Mouse (Mus musculus) urinary bladder, postnatal 10 days (tissue): Measurements from ENCODE around the gene Ovca2.

Source experiments
- DNase-seq: peaks from one replicate; pipeline ENCODE4 v3.0.0; 2022; ENCODE audit warnings: low spot score

Ovca2 gene

DNA sequence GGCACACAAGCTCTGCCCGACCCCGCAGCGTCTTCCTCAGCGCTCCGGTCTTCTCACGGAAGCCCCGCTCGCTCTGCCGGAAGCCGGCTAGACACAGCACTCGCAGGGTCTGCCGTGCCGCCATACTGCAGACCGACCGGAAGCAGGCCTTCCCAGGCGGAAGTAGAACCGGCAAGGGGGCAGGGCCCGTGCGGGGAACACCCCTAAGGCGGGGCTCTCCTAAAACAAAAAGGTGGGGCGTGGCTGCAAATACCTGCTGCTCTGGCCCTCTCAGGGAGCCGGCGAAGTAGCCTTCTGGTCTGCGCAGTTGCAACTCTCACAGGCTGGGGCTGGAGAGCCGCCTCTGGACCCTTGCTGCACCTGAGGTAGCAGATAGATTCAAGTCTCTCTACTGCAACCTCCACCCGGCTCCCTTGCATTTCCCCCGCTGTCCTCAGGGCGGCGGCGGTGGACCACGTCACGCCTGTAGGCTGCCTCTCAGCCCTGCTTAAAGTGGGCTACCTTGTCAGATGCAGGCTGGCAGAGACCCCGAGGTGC lies at the start of gene Ovca2:
TSS of gene Ovca2 (minus strand) at position 164 of the 537 bp plus-strand sequence.
- peak; percentile 56 for DNase-seq

DNA sequence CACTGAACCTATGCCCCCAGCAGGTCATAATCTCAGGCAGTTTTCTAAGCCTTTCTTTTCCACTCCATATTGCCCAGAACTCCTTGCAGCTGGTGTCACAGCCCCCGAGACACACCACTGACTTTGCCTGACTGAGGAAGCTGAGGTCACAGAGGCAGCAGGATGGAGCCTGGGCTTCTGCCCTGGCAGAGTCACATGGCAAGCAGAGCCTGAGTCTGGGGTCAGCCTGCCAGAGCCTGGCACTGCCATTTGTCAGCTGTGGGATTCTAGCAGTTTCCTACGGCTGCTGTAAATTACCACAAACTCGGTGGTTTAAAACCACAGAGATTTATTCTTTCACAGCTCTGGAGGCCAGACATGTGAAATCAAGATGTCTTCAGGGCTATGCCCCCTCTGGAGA lies 49.0 kb upstream of the Ovca2 start:
- DNase-seq: no peak

DNA sequence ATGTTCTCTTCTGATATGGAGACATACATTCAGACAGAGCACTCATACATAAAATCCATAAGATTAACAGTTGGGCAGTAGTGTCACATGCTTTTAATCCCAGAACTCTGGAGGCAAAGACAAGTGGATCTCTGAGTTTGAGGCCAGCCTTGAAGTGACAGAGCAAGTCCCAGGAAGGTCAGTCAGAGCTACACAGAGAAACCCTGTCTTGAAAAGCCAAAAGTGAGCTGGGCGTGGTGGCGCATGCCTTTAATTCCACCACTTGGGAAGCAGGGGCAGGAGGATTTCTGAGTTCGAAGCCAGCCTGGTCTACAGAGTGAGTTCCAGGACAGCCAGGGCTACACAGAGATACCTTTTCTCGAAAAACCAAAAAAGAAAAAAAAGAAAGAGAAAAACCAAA lies 46.2 kb upstream of the Ovca2 start:
- no peak for DNase-seq

DNA sequence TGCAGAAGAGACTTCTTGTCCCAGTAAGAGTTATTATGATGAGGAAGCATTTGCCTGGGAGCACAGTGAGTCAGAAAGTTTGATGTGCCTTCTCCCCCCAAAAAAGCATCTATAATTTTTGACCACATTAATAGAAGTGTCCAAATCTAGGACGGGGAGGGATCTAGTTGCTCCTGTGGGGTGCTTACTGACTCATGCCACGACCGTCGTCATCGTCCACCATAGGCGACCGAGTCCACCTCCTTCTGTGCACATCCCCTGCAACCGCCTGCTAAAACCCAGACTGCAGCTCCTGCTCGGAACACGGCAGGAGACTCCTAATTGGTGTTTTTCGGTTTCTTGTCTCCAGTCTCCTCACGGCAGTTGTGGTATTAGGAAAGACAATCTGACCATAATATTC lies 45.4 kb upstream of the Ovca2 start:
- no peak for DNase-seq

- no peak for DNase-seq
Observed at GRCm38 (mm10) chr11:75220517-75221145, 42.0 kb upstream of the Ovca2 start.

GRCm38 (mm10) chr11:75220115-75220514 lies 41.5 kb upstream of the Ovca2 start:
- no peak for DNase-seq

- no peak for DNase-seq
Observed at GRCm38 (mm10) chr11:75214081-75214950, 35.7 kb upstream of the Ovca2 start.

GRCm38 (mm10) chr11:75213372-75214080 lies 34.9 kb upstream of the Ovca2 start:
- no peak for DNase-seq

DNA sequence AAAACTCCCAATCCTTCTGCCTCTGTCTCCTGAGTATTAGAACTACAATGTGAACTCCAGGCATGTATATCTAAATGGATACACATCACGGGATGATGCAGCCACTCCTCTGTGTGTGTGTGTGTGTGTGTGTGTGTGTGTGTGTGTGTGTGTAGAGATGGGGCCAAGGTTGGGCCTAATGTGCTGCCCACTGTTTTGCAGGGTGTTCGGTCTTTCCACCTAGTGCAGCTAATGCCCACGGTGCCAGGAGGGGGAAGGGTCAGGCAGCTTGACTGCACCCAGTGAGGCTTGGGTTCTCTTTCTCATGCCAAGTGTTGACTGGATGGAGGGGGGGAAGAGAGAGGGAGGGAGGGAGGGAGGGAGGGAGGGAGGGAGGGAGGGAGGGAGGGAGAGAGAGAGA lies 34.2 kb upstream of the Ovca2 start:
- DNase-seq: no peak

DNA sequence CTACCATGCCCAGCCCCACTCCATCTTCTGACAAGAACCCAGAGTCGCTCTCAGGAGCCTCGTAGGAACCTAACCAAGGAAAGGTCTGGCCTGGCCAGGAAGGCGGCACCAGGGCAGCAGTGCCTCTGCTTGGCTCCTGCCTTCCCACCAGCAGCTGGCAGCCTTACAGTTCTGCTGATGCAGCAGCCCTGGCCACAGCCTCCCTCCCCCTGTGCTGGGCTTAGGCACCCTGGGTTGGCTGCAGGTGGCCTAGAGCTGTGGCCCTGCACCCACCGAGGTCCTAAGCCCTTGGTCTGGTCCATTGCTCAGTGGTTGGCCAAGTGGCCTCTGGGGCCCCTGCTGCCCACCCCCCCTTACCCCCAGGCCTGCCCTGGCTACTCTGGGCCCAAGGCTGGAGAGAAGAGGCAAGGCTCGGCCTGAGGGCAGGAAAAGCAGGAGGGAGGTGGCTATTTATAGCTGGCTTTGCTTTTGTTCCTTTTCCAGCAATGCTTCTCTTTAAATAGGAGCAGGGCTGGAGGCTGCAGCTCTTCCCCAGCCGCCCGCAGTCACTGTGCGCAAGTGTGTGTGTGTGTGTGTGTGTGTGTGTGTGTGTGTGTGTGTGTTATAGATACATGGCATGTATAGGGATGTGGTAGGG lies 33.5 kb upstream of the Ovca2 start:
- DNase-seq: no peak

GRCm38 (mm10) chr11:75210755-75211154 lies 32.1 kb upstream of the Ovca2 start:
- DNase-seq: no peak

- no peak for DNase-seq
Observed at GRCm38 (mm10) chr11:75210093-75210492, 31.5 kb upstream of the Ovca2 start.

- DNase-seq: no peak
Observed at GRCm38 (mm10) chr11:75209363-75209762, 30.7 kb upstream of the Ovca2 start.

DNA sequence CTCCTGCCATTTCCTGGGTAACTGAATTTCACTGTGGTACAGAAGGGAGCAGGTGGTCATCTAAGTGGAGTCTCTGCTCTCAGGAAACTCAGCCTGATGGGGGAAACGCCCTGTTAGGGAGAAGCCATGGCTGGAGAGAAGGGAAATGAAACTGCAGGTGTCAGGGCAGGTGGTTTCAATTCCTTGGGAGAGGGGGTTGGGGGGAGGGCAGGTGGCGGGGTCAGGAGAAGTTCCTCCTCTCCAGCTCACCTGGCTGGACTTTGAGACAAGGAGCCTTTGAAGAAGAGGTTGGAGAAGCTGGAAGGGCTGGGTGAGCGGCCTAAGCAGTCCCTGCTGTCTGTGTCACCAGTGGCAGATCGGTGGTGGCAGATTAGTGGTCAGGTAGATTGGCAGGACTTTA lies 27.7 kb upstream of the Ovca2 start:
- DNase-seq: no peak

- DNase-seq: no peak
Observed at GRCm38 (mm10) chr11:75204472-75204871, 25.8 kb upstream of the Ovca2 start.

DNA sequence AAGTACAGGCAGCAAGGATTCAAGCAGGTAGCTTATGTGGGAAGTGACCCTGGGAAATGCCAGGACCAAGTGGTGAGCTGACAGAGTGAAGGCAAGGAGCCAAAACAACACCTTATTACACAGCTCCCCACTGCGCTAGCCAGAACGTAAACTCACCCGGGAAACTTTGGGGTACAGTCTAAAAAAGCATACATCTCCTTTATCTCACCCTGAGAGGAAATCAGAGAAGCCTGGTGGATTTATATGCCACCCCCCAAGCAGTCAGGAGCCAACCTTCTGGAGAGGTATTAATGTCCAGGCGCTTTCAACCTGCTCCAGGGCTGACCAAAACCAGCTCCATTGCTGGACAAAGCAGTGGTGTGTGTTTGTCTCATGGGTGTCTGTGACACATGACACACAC lies 25.3 kb upstream of the Ovca2 start:
- DNase-seq: no peak

- DNase-seq: no peak
Observed at GRCm38 (mm10) chr11:75201721-75202120, 23.1 kb upstream of the Ovca2 start.

DNA sequence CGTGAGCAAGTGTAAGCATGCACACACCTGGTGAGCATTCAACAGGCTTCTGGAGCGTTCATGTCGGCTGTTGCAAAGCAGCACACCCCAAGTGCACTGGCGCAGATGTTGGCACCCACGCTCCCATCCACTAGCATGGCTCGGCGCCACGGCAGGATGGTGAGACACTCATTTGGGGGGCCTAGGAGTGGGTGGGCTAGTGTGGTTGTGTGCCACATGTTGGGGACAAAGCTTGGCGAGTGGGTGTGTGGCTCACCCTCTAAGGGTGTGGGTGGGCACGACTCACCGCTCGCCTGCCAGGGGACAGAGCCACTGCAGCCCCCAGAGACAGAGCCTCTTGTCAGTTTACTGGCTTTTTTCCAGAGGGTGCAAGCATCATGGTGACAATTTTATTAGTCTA lies 22.3 kb upstream of the Ovca2 start:
- DNase-seq: no peak

GRCm38 (mm10) chr11:75199951-75200350 lies 21.3 kb upstream of the Ovca2 start:
- no peak for DNase-seq

- no peak for DNase-seq
Observed at GRCm38 (mm10) chr11:75198792-75199191, 20.2 kb upstream of the Ovca2 start.

DNA sequence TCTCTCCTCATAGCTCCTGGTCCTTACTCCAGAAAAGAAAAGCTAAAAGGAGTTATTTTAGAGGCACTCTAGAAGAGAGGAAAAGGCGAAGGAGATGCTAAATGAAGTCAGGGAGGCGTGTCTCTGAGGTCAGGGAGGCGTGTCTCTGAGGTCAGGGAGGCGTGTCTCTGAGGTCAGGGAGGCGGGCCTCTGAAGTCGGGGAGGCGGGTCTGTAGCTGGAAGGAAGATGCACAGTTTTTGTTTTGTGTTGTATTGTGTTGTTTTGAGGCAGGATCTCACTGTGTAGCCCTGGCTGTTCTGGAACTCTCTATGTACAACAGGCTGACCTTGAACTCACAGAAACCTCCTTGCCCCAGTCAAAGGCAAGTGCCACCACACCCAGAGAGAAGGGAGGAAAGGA lies 19.3 kb upstream of the Ovca2 start:
- no peak for DNase-seq

DNA sequence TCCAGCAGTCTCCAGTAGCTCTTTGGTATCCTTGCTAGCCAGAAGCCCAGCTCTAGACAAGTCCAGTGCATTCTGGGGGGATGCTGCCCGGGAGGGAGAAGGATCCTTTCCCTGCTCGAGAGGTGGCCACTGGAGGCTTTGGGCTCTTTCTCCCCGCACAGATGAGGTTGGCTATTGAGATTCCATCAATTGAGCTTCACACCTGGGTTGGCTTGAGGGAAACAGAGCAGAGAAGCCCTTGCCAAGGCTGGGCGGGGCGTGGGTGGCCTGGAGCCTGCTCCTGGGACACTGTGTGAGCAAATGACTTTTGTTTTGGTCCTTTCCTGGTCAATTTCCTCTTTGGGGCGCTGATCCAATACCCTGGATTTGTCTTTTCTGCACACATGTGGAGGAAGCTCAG lies 17.5 kb upstream of the Ovca2 start:
- no peak for DNase-seq
